Mouse (Mus musculus): ENCODE data around the gene Csnk1e.
"Not testable (repeated sequence)": the region's sequence is repeated elsewhere in the genome, so short reads cannot be mapped to it uniquely, and the experiment has no call there.

The Csnk1e gene

DNA sequence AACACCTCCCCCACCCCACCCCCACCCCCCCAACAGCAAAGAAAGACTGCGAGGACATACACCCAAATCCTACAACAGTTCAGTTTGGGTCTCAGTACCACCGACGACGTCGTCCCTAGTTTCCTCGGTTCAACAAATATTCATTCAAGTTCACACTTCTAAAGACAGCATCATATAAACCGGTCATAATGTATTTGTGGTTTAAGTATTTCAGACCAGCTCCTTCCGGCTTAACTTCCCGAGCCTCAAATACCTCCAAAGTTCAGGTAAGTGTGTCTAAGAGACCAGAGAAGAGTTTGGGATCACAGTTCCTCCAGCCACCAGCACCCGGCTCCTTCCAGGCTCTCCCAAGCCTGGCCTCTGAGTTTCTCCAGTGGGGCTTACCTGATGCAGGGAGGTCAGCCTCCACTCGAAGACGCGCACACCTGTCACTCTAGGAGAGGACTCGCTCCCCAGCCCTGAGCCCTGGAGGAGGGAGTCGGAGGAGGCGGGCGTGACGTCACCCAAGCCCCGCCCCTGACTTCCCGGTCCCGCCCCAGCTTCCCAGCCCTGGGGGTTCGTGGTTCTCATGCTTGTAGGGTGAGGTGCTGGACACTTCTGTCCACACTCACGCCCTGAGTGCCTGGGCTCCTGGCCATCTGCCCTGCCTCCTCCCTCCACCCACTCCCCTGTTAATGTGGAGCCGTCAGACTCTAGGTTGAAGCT, at the start of gene Csnk1e:
Csnk1e (minus strand) TSS at position 461 of the 705 bp plus-strand sequence.
- DNase-seq (ENCODE audit: low read depth, low spot score), result peak; percentile 67

DNA sequence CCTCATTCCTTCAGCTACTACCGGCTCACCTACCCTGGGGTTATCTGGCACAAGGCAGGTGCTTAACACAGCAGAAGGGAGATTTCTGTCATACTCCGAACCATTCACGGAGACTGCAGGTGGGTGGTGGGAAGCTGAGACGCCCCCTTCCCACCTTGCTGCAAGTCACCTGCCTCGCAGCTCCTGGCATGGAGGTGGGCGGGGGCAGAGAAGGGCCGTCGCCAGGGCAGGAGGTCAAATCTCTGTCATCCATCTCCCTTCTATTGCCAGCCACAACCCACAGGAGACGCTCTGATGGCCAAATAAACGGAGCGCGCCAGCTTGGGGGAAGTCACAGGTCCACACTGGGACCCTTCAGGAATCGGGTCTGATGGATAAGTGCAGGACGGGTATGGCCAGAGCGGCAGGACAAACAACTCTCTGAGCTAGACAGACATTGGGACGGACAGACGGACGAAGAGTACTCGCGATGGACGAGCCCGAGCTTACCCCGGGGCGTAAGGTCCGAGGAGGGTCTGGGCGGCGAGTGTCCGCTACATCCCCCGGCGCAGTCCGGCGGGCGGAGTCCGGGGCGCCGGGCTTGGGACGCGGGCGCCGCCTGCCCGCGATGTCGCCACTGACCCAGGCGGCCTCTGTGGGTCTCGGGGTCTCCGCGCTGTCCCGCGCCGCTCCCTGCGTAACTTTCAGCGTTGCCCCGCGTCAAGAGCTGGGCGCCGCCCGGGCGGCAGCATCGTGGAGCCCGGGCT, 49.5 kb upstream of the Csnk1e start, which contains the start of gene Kcnj4:
Kcnj4 (minus strand) TSS at position 535 of the 746 bp plus-strand sequence.
- no peak for DNase-seq (ENCODE audit: low read depth, low spot score)

DNA sequence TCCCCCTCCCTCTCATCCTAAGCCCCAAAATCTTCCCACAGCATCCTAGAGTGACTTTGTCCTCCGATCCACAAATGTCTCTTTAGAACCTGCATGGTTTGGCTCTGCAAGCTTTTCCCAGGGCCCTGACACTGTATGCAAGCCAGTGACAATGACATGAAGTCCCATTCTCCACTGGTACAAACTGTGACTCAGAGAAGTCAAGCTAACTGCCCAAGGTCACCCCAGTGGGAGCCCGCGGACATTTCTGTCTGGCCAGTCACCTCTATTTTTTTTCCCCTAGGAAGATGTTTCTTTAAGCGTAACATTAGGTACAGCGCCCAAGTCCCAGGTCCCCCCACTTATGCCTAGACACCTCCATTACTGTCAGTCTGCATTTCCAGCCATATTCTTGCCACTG, 48.1 kb upstream of the Csnk1e start:
- no peak for DNase-seq (ENCODE audit: low read depth, low spot score)

DNA sequence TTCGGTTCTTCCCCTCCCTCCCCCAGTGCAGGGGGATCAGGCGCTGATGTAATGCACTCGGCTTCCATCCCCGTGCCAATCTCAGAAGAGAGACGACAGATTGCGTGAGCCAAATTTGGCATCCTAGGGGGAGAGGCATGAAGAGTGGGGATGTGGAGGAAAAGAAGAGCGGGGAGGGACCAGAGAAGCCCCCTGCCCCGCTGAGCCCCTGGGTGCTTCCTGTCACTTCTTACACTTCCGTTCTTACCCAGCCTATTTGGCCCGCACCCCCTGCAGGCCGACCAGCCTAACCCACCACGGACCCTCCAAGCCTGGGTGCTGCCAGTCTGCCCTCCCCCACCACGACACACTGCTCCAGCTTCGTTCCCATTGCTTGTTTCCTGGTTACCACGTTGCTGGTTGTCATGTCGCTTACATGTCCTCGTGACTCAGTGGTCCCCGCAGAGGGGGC, 47.5 kb upstream of the Csnk1e start:
- no peak for DNase-seq (ENCODE audit: low read depth, low spot score)

DNA sequence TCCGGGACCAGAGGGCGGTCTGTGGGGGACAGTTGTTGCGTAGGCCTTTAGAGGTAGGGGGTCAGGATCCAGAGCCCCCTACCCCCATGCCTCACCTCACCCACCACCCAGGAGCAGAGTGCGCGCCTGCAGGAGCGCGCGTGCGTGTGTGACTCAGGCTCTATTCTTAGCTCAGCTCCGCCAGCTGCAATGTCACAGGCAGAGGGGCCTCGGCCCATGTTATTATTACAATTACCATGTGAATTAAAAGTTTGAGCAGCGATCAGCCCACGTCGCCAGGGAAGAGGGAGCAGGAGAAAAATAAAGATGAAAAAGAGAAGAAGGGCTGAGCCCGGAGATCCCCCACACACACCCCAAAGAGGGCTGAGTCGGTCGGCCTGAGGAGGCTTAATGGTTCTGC, 44.7 kb upstream of the Csnk1e start:
- DNase-seq (ENCODE audit: low read depth, low spot score), result no peak

DNA sequence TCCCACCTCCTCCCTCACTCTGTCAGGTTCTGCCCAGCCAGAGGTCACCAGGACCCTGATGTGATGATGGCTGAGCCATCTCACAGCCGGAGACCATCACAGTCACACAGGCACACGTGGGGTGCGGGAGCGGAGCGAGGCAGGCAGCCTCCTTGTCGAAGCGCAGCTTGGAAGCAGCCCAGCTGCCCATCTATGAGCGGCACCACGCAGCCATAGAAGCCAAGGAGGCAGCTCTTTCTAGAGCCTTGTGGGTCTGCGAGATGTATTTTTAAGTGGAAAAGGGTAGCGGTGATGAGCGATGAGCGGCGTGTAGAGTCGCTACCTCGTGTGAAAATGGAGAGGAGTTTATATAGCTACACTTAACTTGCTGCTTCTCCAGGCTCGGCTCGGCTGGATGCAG, 38.2 kb upstream of the Csnk1e start:
- no peak for DNase-seq (ENCODE audit: low read depth, low spot score)

DNA sequence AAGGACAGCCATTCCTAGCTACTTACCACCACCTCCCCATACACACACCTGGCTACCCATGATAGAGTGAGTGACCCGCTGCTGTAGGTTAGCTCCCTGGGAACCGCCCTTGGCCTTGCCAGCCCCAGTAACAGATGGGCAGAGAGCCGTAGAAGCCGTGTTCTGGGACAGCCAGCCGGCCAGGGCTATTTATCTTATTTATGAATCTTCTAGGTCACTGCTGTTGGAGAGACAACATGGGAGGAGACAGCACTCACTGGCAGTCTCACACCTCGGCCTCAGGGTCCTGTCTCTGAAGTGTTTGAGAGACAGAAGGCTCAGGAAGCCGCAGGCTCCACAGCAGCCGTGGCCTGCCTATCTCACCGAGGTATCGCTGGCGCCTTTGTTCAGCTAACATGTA, 34.1 kb upstream of the Csnk1e start:
- no peak for DNase-seq (ENCODE audit: low read depth, low spot score)

DNA sequence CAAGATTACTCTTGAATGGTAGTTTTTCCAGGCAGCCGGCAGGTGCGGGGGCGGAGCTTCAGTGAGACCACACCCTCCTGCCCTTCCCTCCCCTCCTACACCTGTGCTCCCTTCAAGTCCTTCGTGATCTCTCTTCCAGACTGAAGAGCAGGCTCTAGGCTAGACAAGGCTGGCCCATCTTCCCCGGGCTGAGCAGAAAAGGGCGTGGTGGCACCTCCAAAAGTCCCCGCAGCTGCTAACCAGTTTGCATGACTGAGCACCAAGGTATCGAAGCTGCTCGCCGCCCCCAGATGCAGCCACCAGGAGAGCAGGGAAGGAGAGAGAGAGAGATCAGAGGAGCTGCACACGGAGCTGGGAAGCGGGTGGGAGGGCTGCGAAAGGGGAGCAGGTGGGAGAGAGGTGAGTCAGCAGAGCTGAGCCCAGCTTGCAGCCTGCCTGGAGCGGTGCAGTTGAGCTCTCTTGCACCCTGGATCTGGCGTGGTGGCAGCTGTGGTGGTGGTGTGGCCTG, 25.9 kb upstream of the Csnk1e start:
- no peak for DNase-seq (ENCODE audit: low read depth, low spot score)

DNA sequence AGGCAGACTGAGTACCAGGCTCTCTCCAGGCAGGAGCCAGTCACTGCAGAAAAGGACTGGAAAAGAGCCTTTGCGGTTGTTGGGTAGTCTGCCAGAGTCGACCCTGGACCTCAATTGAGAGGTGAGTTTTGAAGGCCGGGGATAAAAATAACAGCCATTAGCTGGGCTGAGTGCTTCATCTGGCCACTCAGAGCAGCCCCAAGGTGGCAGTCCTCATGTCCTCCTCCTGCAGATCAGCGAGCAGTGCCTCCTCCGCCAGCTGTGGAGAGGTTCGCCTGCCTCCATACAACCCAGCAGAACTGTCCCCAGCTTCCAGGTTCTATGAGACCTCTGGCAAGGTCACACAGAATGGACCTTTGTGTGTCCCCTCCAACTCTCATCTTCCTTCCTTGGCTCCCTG, 21.9 kb upstream of the Csnk1e start:
- DNase-seq (ENCODE audit: low read depth, low spot score), result no peak

DNA sequence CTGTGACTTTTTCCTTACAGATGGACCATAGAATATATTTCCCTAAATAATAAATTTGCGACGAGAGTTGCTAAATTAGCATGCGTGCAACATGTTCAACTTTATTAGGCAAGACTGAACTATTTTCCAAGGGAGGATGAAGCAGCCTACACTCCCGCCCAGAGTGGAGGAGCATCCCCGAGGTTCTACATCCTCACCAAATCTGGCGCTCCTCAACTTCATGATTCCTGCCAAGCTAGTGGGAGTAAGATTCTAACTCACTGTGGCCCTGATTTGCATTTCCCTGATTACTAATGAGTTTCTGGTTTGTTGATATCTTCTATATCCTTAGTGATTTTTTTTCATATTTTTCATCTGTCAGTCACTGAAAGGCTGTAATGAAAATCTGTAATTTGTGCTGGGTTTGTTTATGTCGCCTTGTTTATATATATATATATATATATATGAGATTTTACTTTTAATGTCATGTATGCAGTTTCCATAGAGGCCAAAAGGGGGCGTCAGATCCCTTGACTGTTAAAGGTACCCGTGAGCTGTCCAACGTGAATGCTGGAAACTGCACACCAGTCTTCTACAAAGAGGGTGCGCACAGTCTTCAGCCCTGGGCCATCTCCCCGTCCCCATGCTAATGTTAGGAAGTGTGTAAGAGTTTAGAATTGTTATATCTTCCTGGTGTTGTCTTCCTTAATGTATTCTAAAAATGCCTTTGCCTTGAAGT, 18.4 kb upstream of the Csnk1e start:
- DNase-seq (ENCODE audit: low read depth, low spot score), result peak; percentile 44

DNA sequence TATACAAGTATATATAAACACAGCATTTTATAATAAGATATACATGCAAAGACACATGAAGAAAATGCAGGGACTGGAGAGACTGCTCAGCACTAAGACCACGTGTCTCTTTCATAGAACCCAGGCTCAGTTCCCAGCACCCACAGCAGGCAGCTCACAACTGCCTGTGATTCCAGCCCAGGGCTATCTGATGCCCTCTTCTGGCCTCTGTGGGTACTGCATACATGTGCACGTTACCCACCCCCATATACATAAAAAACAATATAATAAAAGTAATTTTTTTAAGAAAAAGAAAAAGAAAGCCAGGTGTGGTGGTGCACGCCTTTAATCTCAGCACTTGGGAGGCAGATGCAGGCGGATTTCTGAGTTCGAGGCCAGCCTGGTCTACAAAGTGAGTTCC, 17.7 kb upstream of the Csnk1e start:
- DNase-seq (ENCODE audit: low read depth, low spot score), result peak; percentile 44

DNA sequence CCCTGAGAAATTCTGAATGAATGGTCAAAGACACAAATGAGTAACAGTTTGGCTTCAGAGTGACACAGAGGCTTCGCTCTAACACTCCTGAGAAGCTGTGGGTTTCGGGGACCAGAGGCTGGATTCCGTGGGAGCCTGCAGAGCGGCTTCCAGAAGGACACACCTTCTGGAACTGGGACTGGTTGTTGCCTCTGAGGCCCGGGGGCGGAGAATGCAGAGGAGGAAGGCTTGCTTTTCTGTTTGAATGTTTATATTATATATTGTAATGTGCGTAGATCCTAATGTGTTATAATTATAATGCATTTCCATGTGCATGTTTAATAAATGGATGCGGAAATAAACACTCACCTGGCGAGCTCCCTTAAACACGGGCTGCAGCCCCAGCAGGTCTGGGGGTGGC, 15.7 kb upstream of the Csnk1e start:
- no peak for DNase-seq (ENCODE audit: low read depth, low spot score)

DNA sequence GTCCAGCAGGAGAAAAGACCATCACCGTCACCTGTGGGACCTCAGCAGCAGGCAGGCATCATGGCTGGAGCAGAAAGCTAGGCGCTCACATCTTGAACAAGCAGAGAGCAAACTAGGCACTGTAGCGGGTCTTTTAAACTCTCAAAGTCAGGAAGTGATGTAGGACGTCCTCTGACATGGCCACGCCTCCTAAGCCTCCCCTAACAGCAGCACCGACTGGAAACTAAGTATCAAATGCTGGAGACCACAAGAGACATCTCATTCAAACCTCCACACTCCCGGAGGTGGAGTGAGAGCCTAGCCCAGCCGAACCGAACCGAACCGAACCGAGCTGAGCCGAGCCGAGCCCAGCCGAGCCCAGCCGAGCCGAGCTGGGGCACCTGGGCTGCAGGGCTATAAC, 15.2 kb upstream of the Csnk1e start:
- DNase-seq (ENCODE audit: low read depth, low spot score), result no peak

DNA sequence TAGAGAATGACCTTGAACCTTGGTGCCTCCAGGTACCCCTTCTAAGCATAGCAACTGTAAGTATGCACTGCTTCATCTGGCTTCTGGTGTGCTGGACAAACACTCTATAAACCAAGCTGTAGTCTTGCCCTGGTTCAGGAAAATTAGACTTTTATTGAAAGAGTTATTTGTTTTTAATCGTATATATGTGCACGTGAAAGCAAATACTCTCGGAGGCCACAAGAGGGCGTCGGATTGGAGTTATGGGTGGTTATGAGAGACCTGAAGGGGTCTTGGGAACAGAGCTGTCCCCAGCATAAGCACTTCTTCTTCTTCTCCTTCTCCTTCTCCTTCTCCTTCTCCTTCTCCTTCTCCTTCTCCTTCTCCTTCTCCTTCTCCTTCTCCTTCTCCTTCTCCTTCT, 14.2 kb upstream of the Csnk1e start:
- no peak for DNase-seq (ENCODE audit: low read depth, low spot score)

DNA sequence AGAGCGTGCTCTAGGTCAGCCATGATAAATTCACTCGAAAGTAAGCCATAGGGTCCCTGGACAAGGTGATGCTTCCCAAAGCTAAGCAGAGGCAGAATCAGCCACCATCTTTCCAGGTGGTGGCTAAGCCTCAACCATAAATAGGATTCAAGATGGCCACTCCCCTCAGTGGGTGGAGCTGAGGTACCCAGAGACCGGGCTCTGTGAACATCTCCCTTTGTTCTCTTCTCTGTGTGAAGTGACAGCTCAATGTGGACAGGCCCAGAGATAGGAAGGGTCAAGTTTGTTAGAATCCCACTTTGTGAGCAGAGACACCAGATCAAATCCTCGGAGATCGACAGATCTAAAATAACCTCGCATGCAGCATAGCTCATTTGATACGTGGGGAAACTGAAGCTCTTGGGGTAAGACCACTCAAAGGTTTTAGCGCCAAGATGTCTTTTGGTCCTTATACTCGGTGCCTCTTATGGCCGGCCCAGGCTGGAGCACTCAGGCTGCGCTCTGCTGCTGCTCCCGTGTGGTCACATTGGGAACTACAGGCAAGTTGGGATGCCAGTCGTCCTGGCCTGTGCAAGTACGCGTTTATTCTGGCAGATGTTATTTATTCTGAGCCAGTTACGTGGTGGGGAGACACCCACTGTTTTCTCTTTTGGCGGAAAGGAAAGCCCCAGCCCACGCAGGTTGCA, 11.4 kb upstream of the Csnk1e start:
- peak; percentile 89 for DNase-seq (ENCODE audit: low read depth, low spot score)

DNA sequence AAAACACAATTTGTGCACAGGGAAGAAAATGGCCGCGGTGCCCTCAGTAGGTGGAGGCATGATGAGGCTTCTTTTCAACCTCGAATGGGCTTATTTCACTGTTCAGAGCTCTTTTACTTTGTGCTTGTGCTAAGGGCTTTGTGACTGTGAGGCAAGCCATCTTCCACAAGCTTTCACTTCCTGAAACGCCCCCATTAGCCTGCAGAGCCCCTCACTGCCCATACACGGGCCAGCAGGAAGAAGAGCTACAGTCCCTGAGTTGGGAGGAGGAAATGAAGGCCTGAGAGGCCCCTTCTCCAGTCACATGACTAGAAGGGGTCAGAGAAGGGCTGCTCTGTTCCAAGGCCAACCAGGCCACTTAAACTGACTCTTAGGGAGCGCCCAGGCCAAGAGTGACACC, 1.2 kb upstream of the Csnk1e start:
- DNase-seq (ENCODE audit: low read depth, low spot score), result no peak

DNA sequence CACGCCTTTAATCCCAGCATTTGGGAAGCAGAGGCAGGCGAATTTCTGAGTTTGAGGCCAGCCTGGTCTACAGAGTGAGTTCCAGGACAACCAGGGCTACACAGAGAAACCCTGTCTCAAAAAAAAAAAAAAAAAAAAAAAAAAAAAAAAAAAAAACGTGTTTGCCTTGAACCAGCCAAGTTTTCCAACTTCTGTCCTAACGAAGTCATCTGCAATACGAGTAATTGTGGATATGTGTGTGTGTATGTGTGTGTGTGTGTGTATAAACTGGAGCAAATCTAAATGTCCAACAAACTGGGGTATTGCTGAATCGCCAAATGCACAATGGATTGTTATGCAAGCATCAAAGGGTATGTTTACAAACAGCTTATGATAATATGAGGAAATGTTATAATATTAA, 738 bp upstream of the Csnk1e start:
- not testable (repeated sequence) for DNase-seq (ENCODE audit: low read depth, low spot score)

DNA sequence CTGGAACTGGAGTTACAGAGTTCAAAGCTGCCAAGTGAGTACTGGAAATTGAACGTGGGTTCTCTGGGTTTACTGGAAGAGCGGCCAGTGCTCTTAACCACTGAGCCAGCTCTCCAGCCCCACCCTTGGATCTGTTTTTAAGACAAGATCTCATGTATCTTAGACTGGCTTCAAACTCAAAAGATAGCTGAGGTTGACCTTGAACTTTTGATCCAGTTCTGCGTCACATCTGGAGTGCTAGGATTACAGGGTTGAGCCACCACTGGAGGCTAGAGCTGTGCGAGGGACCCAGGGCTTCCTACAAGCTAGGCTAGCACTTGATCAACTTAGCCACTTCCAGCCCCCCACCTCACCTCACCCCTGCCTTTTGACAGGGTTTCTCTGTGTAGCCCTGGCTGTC, 1.5 kb downstream of the Csnk1e start:
- no peak for DNase-seq (ENCODE audit: low read depth, low spot score)

DNA sequence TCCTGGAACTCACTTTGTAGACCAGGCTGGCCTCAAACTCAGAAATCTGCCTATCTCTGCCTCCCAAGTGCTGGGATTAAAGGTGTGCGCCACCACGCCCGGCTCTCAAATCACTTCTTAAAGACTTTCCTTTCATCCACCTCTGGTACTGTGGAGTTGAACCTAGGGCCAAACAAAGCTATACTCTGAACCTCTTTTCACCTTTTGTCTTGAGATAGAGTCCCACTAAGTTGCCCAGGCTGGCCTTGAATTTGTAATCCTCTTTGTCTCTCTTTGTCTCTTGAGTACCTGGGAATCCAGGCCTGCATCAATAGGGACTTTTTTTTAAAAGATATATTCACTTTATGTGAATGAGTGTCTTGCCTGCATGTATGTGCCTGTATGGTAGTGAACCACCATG, 7.3 kb downstream of the Csnk1e start:
- DNase-seq (ENCODE audit: low read depth, low spot score), result no peak

DNA sequence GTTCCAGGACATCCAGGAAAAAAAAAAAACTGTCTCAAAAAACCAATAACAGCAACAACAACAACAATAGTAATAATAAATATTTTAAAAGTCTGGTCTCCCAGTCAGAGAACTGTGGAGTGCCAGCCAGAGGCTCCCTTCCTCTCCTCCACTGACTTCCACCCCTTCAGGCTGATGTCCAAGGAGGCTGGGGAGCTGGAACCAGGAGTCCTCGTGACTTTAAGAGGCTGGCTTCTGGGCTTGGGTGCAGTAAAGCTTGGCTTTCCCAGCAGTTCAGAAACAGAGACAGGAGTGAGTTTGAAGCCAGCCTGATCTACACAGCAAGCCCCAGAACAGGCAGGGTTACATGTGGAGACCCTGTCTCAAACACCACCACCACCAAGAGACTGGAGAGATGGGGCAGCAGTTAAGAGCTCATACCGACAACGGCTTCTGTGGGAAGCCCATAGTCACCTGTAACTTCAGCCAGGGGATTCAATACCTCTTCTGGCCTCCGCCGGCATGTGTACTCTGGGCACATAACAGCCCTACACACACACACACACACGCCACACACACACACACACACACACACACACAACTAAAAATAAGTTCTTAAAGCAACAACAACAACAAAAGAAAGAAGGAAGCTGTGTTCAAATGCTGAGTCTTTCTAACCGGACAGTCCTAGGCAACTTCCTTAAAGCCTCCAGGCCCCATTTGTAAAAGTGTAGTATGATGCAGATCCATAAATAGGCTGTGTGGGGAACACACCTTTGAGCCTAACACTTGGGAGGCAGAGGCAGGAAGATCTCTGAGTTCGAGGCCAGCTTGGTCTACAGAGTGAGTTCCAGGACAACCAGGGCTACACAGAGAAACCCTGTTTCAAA, 9.3 kb downstream of the Csnk1e start:
- DNase-seq (ENCODE audit: low read depth, low spot score), result no peak

Data from CD4-positive, CD25-positive, alpha-beta regulatory T cell, adult 2 months (primary cell).